Mouse (Mus musculus): ENCODE results near the gene Plppr2.
A peak's percentile ranks its signal among the peaks of the same experiment; 100 is the strongest.

The Plppr2 gene

GRCm38 (mm10) chr9:21936692-21937570 is at the start of gene Plppr2:
Gene Plppr2, plus strand, starts transcription at chr9:21937033.
- DNase-seq: peak; percentile 98

DNA sequence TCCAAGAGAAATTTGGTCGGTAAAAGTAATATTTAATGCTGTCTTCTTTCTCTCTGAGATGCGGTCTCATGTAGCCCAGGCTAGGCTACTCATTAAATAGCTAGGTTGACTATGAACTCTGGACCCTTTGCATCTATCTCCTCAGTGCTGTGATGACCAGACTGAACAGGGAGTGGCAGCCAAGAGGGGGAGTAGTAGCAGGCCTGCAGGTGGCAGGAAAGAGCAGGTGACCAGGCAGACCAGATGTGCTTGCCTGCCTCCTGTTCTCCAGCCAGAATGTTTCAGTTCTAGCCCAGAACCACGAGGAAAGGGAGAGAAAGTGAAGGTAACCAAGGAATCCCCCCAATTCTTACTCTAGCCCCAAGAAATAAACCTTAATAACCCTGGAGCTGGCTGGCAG is 47.6 kb upstream of the Plppr2 start:
- no peak for DNase-seq

DNA sequence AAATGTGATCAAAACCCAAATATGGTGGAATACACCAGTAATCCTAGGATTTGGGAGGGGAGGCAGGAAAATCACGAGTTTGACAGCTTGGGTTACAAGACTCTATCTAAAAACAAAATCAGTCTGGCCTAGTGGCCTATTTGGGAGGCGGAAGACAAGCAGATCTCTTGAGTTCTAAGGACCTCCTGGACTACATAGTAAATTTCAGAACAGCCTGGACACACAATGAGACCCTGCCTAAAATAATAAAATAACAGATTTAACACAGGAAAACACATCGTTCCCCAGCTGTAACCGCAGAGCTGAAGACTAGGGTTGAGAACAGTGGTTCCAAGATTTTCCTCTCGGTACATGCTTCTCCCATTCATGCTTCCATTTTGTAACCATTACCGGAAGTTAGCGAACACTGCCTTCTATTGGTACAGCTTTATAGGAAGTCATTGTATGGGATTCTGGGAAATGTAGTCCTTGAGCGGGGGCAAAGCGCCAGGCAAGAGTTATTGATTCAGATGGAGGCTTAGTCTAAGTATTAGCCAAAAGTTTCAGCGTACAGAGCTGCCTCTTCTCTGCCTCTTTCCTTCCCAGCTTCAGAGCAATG is 35.5 kb upstream of the Plppr2 start:
- peak; percentile 89 for DNase-seq

GRCm38 (mm10) chr9:21904031-21904430 is 32.8 kb upstream of the Plppr2 start:
- no peak for DNase-seq

DNA sequence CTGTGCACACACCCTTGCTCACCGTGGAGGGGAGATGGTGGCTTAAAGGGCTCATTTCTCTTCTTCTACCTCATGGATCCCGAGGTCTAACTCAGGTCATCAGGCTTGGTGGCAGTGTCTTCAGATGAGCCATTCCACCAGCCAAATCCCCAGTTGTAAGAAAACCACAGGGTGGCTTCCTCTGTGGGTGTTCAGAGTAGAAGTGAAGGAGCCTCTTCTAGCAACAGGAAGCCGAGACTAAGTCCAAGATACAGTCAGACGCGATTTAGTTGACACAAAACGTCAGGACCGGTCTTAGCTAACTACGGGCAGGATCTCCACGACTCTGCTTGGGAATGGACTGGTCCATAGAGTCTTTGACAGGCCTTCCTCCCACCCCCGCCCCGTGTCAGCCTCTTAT is 28.6 kb upstream of the Plppr2 start:
- DNase-seq: no peak

- DNase-seq: peak; percentile 47
Observed at GRCm38 (mm10) chr9:21909474-21910223, 27.2 kb upstream of the Plppr2 start.

DNA sequence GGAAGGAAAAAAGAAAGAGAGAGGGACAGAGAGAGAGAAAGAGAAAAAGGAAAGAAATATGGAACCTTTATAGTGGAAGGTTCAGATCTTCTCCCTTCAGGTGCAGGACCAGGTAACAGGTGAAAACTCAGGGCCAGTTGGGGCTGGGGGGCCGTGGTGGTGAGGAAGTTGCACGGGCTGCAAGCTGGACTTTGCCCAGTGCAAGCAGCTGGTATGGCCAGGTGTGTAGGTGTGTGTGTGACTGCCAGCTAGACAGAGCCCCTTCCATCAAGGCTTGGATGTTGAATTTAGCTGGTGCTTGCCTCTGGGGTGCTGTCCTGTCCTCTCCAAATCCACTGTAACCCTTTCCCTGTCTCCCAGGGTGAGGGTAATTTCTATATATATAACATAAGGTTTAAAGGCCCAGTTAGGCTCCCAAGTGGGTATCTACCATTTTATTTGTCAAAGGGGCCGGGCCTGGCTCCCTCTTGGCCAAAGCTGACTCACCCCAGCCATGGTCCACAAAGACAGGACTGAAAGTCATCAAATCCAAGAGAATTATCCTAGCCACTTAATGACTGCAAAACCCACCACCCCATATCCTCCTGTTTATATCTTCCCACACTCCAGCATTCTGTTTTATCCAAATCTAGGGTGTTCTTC is 19.9 kb upstream of the Plppr2 start:
- no peak for DNase-seq

GRCm38 (mm10) chr9:21917493-21918034 is 19.3 kb upstream of the Plppr2 start:
- peak; percentile 39 for DNase-seq

DNA sequence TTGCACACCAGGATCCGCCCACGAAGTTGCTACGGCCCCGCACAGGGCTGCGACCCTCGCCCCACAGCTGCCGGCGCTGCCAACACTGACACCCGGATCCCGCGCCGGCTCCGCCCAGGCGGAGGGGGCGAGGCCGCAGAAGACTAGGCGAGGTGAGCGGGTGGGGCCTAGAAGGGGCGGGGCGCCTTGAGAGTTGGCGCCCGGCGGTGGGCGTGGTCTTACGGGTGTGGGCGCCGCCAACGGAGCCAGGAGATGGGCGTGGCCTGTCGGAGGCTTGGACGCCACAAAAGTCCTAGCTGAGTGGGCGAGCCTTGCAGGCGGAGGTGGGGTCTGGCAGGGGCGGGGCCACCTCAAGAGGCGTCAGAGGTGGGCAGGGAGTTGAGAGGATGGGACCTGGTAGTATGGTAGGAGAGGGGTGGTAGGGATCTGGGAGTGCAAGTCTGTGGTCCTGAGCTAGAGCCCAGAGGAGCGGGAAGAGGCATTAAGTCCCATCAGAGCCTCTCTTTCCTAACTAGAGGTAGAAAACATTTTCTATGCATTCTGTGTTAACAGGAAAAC is 18.7 kb upstream of the Plppr2 start, which contains the start of gene Rab3d:
Gene Rab3d (minus strand): TSS at position 158 of the 558 bp plus-strand sequence.
- peak; percentile 98 for DNase-seq

- peak; percentile 47 for DNase-seq
Observed at GRCm38 (mm10) chr9:21918692-21919384, 18.0 kb upstream of the Plppr2 start.

- DNase-seq: no peak
Observed at GRCm38 (mm10) chr9:21923036-21923435, 13.8 kb upstream of the Plppr2 start.

DNA sequence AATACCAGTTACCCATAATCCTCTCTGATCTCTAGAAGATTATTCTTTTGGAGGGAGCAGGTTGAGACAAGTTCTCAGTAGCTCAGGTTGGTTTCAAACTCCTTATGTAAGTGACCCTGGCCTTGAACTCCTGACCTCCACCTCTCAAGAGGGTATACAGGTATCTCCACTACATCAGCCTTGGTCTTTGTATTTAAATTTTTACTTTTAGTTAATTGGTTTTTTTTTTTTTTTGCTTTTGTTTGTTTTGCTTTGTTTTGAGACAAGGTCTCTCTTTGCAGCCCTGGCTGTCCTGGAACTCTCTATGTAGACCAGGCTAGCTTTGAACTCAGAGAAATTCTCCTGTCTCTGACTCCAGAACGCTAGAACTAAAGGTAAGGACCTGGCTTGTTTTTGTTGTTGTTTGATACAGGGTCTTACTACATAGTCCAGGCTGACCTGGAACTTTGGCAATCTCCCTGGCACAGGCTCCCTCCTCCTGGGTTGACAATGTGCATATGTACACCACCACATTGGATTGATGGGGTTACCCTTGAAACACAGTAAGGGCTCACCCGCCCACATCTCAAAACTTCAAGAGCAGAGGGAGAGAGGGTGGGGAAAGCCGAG is 13.2 kb upstream of the Plppr2 start:
- peak; percentile 25 for DNase-seq

- peak; percentile 98 for DNase-seq
Observed at GRCm38 (mm10) chr9:21924099-21924493, 12.7 kb upstream of the Plppr2 start.

DNA sequence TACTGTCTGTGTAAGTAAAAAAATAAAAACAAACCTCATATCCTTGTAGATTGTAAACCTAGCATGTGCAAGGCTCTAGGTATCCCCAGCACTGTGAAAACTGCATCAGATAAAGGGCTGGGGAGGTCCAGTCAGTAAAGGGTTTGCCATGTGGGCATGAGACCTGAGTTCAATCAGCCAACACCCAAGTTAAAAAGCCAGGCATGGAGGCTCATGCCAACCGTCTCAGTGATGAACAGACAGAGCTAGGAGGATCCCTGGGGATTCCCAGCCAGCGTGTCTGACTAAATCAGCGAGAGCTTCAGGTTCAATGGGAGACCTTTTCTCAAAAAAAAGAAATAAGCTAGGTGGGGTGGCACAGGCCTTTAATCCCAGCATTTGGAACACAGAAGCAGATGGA is 11.8 kb upstream of the Plppr2 start:
- DNase-seq: no peak

- DNase-seq: no peak
Observed at GRCm38 (mm10) chr9:21925506-21925905, 11.3 kb upstream of the Plppr2 start.

GRCm38 (mm10) chr9:21926155-21926554 is 10.7 kb upstream of the Plppr2 start:
- DNase-seq: peak; percentile 46

DNA sequence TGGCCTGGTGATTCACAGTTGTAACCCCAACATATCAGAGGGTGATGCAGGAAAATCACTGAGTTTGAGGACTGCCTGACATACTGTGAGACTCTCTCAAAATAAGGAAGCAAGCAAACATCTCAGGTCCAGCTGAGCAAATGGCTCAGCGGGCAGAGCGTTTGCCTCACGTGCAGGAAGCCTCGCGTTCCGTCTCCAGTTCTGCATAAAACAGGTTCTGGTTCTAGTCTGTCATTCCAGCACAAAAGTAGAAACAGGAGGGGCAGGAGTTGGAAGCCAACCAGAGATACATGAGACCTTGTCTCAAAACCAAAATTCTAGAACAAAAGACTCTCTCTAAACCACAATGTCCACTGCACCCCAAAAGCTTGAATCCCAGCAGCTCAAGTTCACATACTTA is 10.0 kb upstream of the Plppr2 start:
- DNase-seq: peak; percentile 36

DNA sequence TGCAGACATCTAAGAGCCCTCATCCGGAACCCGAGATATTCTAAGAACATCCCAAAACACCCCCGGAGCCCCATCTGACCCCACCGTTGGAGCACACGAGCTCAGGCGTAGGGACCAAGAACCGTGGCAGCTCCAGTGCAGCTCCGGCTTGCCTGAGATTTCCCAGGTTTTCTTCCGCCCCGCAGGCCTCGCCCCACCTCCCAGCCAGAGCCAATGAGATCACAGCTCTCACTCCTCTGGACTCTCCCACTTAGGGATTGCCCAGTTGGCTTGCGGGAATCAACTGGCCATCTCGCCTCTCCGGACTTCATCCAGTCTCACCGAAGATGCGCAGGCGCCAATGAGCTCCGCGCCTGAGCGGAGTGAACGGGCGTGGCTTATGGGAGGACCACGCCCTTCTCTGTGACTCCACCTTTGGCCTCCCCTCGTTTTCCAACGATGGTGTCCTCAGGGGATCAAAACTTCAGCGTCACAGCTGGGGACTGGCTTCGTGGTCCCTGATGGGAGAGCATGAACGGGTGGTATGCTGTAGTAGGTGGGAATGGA is 9.6 kb upstream of the Plppr2 start, which contains the start of the genes Ccdc159 and Tmem205:
Gene Ccdc159 (plus strand): TSS at position 264 of the 546 bp plus-strand sequence.
Gene Tmem205 (minus strand): TSS at position 349 of the 546 bp plus-strand sequence.
- DNase-seq: peak; percentile 96

GRCm38 (mm10) chr9:21929208-21929607 is 7.6 kb upstream of the Plppr2 start:
- DNase-seq: no peak

- DNase-seq: no peak
Observed at GRCm38 (mm10) chr9:21932006-21932405, 4.8 kb upstream of the Plppr2 start.
